Comparison of ENCODE assay signal across 19 mouse cellular contexts in genomic region chr11:19676514-19676913, GRCm38 (mm10).
DNase-seq lines count a peak whose midpoint lies in the region; ATAC-seq and TF ChIP-seq lines count a peak whose summit lies in the region.
"Had no signal": no experiment of that assay in that cellular context is flagged by ENCODE, and none has a peak within 500 bp of the region (broad histone marks: within the 10 kb centered on the region; RNA-seq: fewer than 3 reads in every experiment).

No protein-coding gene starts in this region.

- TF ChIP-seq CTCF in forebrain, postnatal 0 days (IDR thresholded peaks at IDR 0.05; ENCODE audit: low read depth): no peak

- no peaks in the 10 kb centered on the region for H3K27me3 ChIP-seq in forebrain, embryonic 15.5 days
- H3K27me3 ChIP-seq in forebrain, embryonic 12.5 days: no peaks in the 10 kb centered on the region
- no peaks in the 10 kb centered on the region for H3K27me3 ChIP-seq in forebrain, postnatal 0 days (ENCODE audit: insufficient read depth, low read length)
- H3K27me3 ChIP-seq in forebrain, embryonic 10.5 days (ENCODE audit: poor library complexity, severe bottlenecking): no peaks in the 10 kb centered on the region
- H3K27me3 ChIP-seq: embryonic facial prominence, embryonic 13.5 days; embryonic facial prominence, embryonic 15.5 days had no signal

- H3K4me2 ChIP-seq in forebrain, embryonic 15.5 days (replicated peaks): no peak overlapping the region
- H3K4me2 ChIP-seq in forebrain, embryonic 12.5 days: no peak overlapping the region
- no peak overlapping the region for H3K4me2 ChIP-seq in forebrain, postnatal 0 days (ENCODE audit: low read depth)
- H3K4me2 ChIP-seq: embryonic facial prominence, embryonic 13.5 days; embryonic facial prominence, embryonic 15.5 days had no signal

- WGBS in forebrain, embryonic 15.5 days: 88% methylated on average over 1 of the region's 1 CpGs
- 95% methylated on average over 1 of the region's 1 CpGs for WGBS in forebrain, embryonic 12.5 days
- 63% methylated on average over 1 of the region's 1 CpGs for WGBS in forebrain, postnatal 0 days
- 95% methylated on average over 1 of the region's 1 CpGs for WGBS in forebrain, embryonic 10.5 days

- peak; percentile 72 for DNase-seq in forebrain, postnatal 0 days
- no peak for DNase-seq in forebrain, embryonic 10.5 days (ENCODE audit: extremely low spot score, low spot score)
- DNase-seq in brain, embryonic 18.5 days (ENCODE audit: low read depth, low spot score): peak; percentile 28
- DNase-seq in heart, postnatal 10 days: no peak
- DNase-seq: adrenal gland, adult 2 months; adrenal gland, postnatal 10 days; adrenal gland, postnatal 25 days; cerebellum, adult 11 months; cerebellum, adult 18-20 months; cerebellum, adult 8-10 months; cerebellum, adult 9-11 months; cerebellum, postnatal 14 days; cerebellum, postnatal 36 days; embryo, embryonic 11 days had no signal

- no peak overlapping the region for H3K27ac ChIP-seq in forebrain, embryonic 15.5 days (replicated peaks)
- no peak overlapping the region for H3K27ac ChIP-seq in forebrain, embryonic 12.5 days
- no peak overlapping the region; the same call in 1 of the 2 replicates for H3K27ac ChIP-seq in forebrain, postnatal 0 days (ENCODE audit: low read depth, low read length)
- no peak overlapping the region for H3K27ac ChIP-seq in forebrain, embryonic 10.5 days
- H3K27ac ChIP-seq: embryonic facial prominence, embryonic 13.5 days; embryonic facial prominence, embryonic 15.5 days had no signal

- no peaks in the 10 kb centered on the region for H3K9me3 ChIP-seq in forebrain, embryonic 15.5 days
- H3K9me3 ChIP-seq in forebrain, embryonic 12.5 days: no peaks in the 10 kb centered on the region
- H3K9me3 ChIP-seq in forebrain, postnatal 0 days (ENCODE audit: low read length): no peaks in the 10 kb centered on the region
- H3K9me3 ChIP-seq in forebrain, embryonic 10.5 days: no peaks in the 10 kb centered on the region
- H3K9me3 ChIP-seq: embryonic facial prominence, embryonic 13.5 days; embryonic facial prominence, embryonic 15.5 days had no signal

- no peaks in the 10 kb centered on the region for H3K36me3 ChIP-seq in forebrain, embryonic 15.5 days
- H3K36me3 ChIP-seq in forebrain, embryonic 12.5 days (replicated peaks): no peaks in the 10 kb centered on the region
- no peaks in the 10 kb centered on the region for H3K36me3 ChIP-seq in forebrain, postnatal 0 days (ENCODE audit: insufficient read depth)
- no peaks in the 10 kb centered on the region for H3K36me3 ChIP-seq in forebrain, embryonic 10.5 days (replicated peaks)
- H3K36me3 ChIP-seq: embryonic facial prominence, embryonic 13.5 days; embryonic facial prominence, embryonic 15.5 days had no signal

- ATAC-seq in forebrain, embryonic 15.5 days (replicated peaks): 0 out of 2 replicates have a peak, but pooled peaks have one; percentile 42
- ATAC-seq in forebrain, embryonic 12.5 days (ENCODE audit: low FRiP score): no peak
- peak; percentile 77 for ATAC-seq in forebrain, postnatal 0 days

- intact Hi-C loops in heart, postnatal 10 days (cut with DNase I): loop anchor here (10.0 kb wide), 1 partner anchor 1522 kb away; no protein-coding TSS in a partner anchor

- H3K4me1 ChIP-seq in forebrain, embryonic 15.5 days: peaks cover 23% of the 10 kb centered on the region
- peaks cover 5% of the 10 kb centered on the region for H3K4me1 ChIP-seq in forebrain, embryonic 12.5 days
- peaks cover 3% of the 10 kb centered on the region; the same call in 1 of the 2 replicates for H3K4me1 ChIP-seq in forebrain, postnatal 0 days (ENCODE audit: insufficient read depth)
- H3K4me1 ChIP-seq in forebrain, embryonic 10.5 days: peaks cover 3% of the 10 kb centered on the region
- H3K4me1 ChIP-seq: embryonic facial prominence, embryonic 13.5 days; embryonic facial prominence, embryonic 15.5 days had no signal

- H3K4me3 ChIP-seq in forebrain, embryonic 15.5 days: no peak overlapping the region
- H3K4me3 ChIP-seq in forebrain, embryonic 12.5 days (replicated peaks): no peak overlapping the region
- no peak overlapping the region for H3K4me3 ChIP-seq in forebrain, postnatal 0 days (ENCODE audit: low read depth, low read length)
- H3K4me3 ChIP-seq in forebrain, embryonic 10.5 days: no peak overlapping the region
- H3K4me3 ChIP-seq: embryonic facial prominence, embryonic 13.5 days; embryonic facial prominence, embryonic 15.5 days; erythroblast, embryonic 14.5 days had no signal

- H3K9ac ChIP-seq in forebrain, embryonic 15.5 days (replicated peaks): no peak overlapping the region
- no peak overlapping the region for H3K9ac ChIP-seq in forebrain, embryonic 12.5 days
- no peak overlapping the region for H3K9ac ChIP-seq in forebrain, postnatal 0 days
- H3K9ac ChIP-seq: embryonic facial prominence, embryonic 13.5 days; embryonic facial prominence, embryonic 15.5 days had no signal

Comparison
In these comparisons a context has a peak if more than half of its experiments do, and no peak if none do; other contexts are left out.
1. DNase-seq: peak in forebrain, postnatal 0 days (single experiment) and brain, embryonic 18.5 days (single experiment); none in forebrain, embryonic 10.5 days (single experiment) and heart, postnatal 10 days (0 of 2).